Mouse (Mus musculus) urinary bladder, postnatal 36 days (tissue): ENCODE data around the gene Cast.
A peak's percentile ranks its signal among the peaks of the same experiment; 100 is the strongest.

Experiments
- DNase-seq, 2 experiments: peaks; one replicate each; pipeline ENCODE4 v3.0.0; 2022; ENCODE audit warnings: low spot score in 2 of 2, mixed read lengths in 1 of 2

The Cast gene

DNA sequence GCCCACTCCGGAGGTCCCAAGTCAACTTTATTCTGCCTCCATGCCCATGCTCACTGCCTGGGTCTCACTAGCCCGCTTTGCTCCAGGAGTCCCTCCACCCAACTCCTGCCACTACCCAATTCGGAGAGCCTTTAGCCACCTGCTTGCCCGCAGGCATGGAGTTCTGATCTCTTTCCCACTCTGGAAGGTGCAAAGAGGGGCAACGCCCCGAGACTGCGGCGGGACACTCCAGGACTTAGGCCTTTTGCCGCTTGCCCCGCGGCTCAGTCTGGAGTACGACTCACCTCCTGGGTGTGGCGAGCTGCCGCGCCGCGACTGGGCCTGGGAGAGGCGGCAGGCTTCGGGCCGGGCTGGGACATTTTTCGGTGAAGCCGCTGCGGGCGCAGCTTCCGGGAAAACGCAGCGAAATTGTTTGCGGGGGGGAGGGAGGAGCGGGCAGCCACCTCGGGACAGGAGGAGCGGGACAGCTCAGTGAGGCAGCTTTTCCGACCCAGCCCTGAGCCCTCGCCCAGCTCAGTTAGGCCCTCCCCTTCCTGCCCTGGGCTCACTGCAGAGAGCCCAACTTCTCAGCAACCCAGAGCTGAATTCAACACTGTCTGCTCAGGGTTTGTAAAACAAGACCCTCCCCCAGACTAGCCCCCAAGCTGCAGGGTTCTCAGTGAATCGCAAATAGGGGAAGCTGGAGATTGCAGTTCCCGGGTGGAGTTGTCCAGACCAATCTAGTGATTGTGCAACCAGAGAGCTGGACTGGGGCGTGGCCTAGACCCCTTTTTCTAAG is at the start of gene Cast:
TSS of gene Cast (minus strand) at position 659 of the 778 bp plus-strand sequence.
- peak; percentile 67 to 77 for DNase-seq

DNA sequence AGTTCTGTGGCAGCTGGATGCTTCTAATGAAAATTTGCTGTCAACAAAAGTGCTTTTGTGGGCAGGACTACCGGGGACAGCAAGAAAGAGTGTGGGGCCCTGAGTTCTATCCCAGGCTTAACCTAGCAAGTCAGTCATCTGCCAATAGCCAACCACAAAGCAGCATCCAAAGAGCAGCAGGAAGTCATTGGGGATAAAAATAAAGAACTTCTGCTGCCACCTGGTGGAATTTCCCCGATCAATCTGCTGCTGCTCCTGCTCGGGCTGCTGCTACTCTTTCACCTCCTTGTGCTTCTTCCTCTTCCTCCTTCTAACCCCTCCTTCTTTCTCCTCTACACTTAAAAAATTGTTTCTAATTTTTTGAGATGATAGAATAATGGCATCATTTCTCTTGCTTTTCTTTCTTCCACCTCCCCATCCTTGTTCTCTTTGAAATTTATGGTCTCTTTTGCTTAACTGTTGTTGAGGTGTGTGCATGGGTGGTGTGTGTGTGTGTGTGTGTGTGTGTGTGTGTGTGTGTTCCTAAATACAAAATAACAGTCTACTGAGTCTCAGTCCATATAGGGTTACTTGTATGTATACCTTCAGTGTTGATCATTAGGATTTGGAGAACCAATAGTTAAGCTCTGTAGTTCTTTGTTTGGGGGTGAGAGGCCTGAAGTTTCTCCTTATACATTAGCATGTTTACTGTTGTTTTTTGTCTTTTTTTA is 45.9 kb upstream of the Cast start:
- DNase-seq, result peak; percentile 67 to 72

DNA sequence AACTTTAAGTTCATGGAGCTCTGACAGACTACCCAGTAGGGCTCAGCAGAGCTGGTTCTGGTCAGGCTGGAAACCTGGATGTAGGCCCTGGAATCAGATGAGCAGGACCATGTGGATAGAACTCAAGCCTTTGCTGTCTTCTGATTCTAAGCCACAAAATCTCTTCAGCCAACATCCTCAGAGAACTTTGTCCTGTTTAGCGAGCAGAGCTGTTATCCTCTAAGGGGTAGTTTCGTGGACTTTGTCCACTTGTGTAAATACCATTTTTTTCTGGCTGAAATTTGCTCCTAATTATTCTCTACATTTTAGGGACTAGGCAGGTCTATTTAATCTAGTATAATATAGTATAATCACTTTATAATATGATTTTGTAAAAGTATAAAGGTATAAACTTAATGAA is 42.2 kb upstream of the Cast start:
- no peak for DNase-seq

DNA sequence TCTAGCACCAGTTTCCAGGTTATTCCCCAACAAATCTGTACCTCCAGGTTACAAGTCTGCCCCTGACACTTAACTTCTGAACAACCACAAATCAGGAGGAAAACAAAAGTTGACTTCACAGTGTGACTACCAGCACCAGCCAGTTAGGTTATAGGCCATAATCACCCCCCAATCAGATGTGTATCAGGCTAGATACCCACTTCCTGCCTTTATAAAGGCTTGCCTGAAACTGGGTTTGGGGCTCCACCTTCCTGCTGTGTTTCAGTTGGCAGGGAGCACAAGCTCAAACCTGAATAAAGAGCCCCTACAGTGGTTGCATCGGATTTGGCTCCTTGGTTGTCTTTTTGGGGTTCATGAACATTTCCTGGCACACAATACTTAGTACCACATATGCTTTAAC is 37.3 kb upstream of the Cast start:
- no peak for DNase-seq

DNA sequence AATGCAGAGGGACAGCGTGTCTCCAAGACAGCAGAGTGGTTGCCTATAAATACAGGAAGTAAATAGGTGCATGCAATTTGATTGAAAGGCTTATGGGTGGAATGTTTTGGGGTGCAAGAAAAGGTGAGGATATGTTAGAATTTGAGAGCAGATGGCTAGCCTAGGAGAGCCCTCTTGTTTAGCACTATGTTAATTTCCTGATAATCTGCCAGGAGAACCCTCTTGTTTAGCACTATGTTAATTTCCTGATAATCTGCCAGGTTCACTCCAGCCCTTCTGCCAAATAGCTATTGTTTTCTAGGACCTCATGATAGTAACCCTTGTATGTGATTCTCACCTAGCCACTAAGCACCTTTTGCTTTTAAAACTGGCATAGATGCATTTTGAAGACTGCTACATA is 25.9 kb upstream of the Cast start:
- DNase-seq, result no peak

DNA sequence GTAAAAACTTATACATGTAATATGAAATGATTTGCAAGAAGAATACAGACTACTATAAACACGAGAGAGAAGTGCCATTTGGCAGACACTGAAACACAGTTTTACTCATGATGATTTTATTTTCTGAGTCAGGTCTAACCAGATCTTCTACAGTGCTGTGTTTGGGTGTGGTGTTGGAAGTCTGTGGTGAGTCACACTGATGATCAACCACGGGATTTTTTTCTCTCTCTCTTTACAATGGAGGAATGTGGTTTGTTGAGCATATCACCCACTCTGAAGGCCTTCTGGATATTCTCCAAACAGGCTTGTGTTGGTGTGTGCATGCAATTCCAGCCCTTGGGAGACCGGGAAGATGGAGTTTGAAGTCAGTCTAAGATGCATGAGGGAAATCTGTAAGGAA is 13.5 kb upstream of the Cast start:
- DNase-seq, result no peak

DNA sequence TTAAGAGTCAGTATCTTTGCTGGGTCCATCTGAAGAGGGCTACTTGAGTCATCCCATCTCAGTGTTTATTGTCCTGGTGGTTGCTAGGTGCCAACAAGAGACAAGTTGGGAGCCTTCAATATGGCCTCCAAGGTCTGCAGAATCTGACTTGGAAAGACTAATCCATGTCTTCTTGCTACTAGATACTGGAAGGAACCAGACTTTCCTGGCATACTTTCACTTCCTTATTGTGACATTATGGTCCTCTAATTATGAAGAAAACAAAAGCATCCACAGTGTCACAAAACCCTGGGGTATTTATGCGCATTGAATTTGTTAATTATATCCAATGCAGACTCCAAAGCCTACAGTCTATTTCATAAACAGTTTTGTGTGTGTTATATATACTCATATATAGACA is 7.1 kb upstream of the Cast start:
- no peak for DNase-seq

DNA sequence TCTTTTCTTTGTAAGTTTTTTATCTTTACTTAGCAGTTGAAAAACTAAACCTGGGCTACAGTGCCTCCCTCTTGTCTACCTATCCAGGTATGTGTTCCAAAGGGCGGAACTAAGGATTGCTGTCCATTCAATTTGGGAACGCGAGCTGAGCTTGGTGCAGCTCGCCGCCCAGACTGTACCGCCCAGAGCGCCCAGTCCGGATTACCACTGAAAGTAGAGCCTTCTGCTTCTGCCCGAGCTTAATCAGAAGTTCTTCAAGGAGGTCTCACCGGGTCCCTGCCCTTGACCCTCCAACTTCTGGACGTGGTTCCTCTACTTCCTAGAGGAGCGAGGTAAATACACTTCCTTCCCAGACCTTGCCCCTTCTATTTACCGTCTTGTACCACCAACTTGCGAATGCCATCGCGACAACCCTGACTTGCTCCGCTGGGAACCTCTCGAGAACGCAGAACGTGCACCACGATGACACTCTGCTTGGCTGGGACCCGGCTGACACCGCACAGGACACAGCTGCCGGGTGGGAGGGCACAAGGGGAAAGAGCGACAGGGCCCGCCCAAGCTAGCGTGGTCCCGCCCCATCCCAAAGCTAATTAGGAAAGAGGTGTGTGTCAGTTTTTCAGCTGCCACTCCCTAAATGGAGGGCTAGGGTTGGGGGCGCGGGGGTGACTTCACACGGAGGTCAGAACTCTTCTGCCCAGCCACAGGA is 1.0 kb downstream of the Cast start:
- peak in 1 of 2 experiments; percentile 87 for DNase-seq

DNA sequence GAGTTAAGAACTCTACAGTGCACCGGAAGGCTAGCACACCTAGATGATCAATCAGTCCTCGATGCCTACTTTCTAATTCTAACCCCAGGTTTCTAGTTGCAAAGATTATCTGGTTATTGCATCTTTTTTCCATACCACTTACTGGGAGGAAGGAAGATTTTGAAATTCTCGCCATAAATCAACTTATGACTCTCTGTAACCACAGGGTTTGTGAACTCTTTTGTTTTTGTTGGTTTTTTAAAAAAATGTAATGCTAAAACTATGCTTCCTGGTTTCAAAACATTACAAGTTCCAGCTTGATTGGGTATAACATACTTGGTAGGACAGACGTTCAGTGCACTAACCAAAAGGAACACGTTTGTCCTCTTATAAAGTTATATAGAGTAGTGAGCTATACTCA is 1.7 kb downstream of the Cast start:
- no peak for DNase-seq

DNA sequence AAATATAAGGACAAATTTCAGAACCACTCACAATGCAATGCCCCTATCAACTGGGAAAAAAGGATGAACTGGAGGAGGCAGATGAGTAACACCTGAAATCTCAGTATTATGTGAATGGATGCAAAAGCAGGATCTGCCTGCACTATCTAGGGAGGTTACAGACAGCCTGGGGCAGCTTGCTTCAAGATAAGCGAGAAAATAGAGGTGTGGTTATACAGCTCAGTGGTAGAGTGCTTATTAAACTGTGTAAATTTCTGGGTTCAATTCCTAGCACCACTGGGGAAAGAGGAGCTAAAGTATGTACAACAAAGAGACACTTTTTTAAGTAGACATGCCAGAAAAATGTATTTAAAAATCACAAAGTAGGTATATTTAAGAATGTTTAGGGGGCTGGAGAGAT is 14.2 kb downstream of the Cast start:
- no peak for DNase-seq

DNA sequence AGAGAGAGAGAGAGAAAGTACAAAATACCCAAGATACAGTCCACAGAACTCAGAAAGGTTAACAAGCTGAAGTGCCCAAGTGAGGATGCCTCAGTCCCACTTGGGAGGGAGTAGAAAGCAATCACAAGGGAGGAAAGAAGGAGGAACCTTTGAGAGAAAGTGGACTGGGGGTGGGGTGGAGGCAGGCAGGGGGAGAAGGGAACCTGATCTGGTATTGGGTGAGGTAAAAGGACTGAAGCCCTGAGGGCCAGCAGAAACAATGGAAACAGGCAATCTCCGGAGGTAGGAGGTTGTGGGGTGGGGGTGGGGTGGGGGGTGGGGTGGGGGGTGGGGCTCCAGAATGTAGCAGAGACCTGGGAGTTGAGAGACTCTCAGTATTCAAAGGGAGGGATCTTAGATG is 20.9 kb downstream of the Cast start:
- no peak for DNase-seq

DNA sequence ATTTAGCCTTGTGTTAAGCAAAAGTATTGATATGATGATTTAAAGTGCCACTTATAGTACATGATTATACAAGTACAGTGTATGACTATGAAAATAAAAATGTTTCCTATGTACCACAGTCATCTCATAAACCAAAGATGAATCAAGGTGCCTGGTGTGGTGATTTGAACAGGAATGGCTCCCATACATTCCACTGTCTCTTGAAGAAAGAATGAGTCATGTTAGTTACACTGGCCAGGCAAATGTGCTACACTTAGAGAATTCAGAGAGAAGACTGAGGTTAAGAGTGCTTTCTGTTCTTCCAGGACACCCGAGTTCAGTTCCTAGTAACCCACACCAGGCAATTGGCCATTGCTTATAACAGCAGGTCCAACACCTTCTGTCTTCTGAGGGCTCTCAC is 36.5 kb downstream of the Cast start:
- no peak for DNase-seq

DNA sequence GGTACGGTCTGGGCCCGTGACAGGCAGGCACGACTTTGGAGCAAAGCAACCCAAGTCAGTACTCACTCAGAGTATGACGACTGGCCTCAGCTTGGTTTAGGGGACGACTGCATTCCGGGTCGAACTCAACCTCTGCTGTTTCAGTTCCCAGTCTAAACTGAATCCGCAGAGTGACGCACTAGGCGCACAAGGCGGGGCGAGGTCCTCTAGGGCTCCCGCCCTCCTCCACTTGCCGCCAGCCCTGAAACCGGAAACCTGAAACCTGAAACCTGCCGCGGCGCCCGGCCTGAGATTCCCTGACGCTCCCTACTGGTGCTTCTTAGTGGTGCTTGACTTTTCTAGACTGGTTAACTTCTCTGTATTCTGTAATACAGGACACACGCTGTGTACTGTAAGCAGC is 38.1 kb downstream of the Cast start:
- peak; percentile 87 to 92 for DNase-seq

DNA sequence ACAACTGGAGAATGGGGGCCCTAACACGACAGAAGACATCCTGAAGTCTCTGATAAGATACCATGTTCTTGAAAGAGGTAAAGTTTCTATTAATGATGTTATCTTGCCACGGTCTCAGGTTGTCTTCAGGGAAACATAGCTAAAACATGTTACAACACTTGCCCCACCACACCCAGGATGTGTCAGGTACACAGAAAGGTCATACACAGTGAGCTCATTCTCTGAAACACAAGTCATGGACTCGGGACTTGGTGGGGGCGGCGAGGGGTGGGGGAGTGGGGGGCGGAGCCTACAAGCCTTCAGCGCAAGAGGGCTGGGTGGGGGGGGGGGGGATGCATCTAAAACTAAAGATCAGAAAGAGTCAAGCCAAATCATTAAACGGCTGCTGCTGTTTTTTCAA is 38.7 kb downstream of the Cast start:
- peak; percentile 20 to 30 for DNase-seq

DNA sequence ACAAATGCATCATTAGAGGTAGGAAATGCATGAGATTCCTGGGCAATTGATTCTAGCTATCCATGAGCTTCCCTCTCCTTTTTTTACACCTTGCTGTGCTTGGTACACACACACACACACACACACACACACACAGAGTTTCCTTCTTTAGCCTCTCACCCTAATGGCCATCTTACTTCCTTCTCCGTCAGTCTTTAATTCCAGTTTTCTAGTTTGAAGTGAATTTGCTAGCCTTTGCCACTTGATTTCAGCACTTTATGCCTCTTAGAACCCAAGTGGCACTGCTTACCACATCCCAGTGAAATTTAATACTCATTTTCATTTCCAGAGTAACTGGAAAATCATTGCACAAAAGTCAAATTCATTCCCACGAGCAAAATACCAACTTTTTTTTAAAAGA is 41.4 kb downstream of the Cast start:
- no peak for DNase-seq

DNA sequence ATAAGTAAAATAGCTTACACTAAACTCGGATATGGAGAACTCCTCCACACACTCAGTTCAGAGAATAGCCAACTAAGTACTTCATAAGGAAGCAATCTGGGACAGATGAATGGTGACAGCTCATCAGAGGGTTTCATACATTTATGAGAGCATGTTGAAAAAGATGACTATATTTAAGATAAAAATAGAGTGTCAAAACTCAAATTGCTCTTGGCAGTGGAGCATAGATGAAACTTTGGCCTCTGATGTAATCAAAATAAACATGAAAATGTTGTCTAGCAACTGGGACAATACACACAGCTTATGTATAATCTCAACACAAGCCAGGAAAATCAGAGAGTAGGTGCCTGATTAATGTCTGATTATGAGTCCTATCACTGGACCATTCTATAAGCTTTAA is 45.9 kb downstream of the Cast start:
- DNase-seq, result no peak

DNA sequence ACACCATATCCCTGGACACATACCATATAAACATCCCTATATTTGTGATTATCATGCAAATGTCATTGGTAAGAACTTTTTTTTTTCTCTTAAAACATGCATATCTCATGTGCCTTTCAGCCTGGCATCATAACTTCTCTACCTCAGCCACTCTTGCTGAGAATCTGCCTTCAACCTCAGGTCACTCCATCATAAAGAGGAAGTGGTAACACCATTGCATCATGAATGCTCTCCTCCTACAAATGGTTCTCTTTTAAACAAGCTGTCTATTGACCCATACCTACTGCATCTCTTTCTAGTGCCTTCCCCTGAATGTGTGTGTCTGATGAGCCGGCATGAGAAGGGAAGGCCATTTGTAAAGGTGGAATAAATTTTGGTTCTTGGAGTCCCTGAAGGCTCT is 49.5 kb downstream of the Cast start:
- no peak for DNase-seq

DNA sequence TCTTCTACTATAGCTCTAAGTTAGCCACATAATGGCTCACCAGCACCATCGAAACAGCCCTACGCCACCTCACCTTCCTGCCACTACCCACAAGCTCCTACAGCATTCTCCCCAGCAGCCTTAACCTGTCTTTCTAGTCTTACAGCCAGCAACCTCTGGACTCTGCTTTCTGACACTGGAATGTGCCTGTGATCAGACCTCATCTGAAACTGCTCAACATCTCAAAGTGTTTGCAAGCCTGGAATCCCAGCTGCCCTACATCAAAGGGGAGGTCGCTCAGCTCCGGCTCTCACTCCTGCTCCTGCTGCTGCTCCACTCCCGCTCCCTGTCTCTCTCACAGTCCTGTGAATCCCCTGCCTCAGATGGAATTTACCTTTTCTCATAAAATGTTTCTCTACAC is 65.4 kb downstream of the Cast start:
- peak; percentile 13 to 30 for DNase-seq

DNA sequence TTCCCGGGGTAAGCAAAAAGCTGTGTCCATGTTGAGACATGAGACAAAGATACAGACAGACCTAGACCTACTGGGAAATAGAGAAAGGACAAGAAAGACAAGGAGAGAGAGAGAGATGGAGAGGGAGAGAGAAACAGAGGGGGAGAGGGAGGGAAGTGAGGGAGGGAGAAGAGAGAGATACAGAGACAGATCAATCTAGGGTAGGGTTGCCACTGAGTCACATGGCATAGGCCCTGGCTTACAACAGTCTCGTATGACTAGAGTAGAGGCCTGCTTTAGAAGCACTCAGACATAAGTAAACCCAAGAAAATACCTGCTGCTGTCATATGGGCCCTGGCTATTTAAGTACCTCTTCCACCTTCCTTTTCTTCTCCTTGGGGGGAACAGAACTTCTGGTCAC is 72.2 kb downstream of the Cast start:
- no peak for DNase-seq

DNA sequence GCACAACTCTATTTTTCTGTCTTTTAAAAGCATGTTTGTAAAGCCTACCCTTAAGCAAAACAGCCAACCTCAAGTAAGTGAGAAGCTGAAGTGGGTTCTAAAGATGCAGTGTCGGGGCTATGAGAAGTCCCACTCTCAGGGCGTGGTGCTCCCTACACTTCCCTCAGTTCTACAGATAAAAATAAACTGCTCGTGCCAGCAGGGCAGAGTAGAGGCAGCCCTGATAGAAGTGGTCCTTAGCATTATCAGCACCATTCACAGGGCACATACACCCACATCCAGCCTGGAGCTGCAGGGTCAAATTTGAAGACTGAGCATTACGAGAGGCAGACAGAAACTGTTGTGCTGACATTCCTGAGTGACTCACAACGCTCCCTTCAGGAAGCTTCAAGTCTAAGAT is 72.8 kb downstream of the Cast start:
- DNase-seq, result no peak

DNA sequence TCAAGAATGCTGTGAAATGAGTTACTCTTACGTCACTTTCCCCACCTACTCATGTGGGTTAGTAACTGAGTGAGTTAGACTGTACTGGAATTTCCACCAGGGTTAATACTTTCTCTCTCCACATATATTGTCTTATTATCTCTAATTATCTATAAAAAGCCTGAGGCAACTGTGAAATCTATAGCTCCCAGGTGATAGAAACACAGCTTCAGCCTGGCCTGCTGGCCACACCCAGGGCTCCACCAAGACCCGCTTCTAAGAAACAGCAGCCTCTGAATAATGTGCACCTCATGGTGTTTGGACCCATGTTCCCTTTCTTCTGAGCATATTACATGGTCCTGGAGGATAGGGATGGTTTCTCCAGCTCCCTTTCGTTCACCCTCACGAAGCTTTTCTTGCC is 74.9 kb downstream of the Cast start:
- DNase-seq, result no peak

DNA sequence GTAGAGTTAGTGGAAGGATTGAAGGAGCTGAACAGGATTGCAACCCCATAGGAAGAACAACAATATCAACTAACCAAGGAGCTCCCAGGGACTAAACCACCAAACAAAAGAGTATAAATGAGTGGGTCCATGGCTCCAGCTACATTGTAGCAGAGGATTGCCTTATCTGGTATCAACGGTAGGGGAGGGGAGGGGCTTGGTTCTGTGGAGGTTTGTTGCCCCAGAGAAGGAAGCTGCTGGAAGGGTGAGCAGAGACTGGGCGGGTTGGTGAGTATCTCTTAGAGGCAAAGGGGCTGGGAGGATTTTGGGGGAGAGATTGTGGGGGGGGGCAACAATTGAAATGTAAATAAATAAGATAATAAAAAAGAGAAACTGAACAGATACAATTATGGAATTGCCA is 89.6 kb downstream of the Cast start:
- no peak for DNase-seq

DNA sequence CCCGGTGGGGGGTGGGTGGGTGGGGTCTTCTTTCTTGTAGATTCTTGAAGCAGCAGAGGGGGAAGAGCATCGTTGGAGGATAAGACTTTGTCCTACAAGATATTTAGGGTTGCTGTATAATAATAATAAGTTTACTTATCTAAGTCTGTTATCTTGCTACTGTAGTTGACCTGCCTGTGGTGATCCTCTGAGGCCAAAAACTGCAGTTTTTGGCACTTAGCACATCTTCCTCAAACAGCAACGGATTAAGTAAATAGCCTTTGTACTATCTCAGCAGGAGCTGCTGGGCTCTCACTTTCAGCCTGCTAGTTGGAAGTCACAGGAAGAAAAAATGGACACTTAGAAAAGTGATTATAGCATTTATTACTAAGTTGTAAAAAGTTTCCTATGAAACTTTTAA is 112.4 kb downstream of the Cast start:
- no peak for DNase-seq
